Mouse (Mus musculus) limb, embryonic 14.5 days (tissue): ENCODE data around the gene Rara. TPM values are rescaled to one million over a fixed set of nuclear protein-coding genes. Genes with fewer than 3 reads are reported as not detected.

ENCODE experiments used
- ATAC-seq: fragments of 200-750 bp; cut with Nextera tagmentation; 2 replicates; pipeline ENCODE4 v1.8.0; 2017; ENCODE audit warnings: low read depth, moderate number of reproducible peaks, moderate TSS enrichment; ENCODE audit not compliant: low FRiP score
- DNase-seq: peaks from one replicate; pipeline ENCODE4 v3.0.0-alpha.2; 2015; ENCODE audit warnings: low spot score
- H3K27ac ChIP-seq: fragments of 300-500 bp; sonication (generic); replicated peaks from 2 replicates; pipeline ENCODE4 v1.5.1; 2014; ENCODE audit warnings: low read depth, mild to moderate bottlenecking, low read length, moderate library complexity, mixed read lengths
- H3K27me3 ChIP-seq: fragments of 300-500 bp; sonication (generic); 2 replicates; pipeline ENCODE4 v1.6.1; 2014; ENCODE audit warnings: low read length, mixed read lengths; ENCODE audit not compliant: control insufficient read depth, insufficient read depth
- H3K36me3 ChIP-seq: fragments of 300-500 bp; sonication (generic); 2 replicates; pipeline ENCODE4 v1.6.1; 2014; ENCODE audit warnings: mild to moderate bottlenecking, low read length, moderate library complexity, mixed read lengths; ENCODE audit not compliant: control insufficient read depth, insufficient read depth
- H3K4me1 ChIP-seq: fragments of 300-500 bp; sonication (generic); 2 replicates; pipeline ENCODE4 v1.6.1; 2014; ENCODE audit warnings: antibody characterized with exemption, low read length, mixed read lengths; ENCODE audit not compliant: control insufficient read depth, insufficient read depth
- H3K4me2 ChIP-seq: fragments of 300-500 bp; sonication (generic); replicated peaks from 2 replicates; pipeline ENCODE4 v1.6.1; 2014; ENCODE audit warnings: low read depth, mild to moderate bottlenecking, low read length, moderate library complexity; ENCODE audit not compliant: severe bottlenecking
- H3K4me3 ChIP-seq: fragments of 300-500 bp; sonication (generic); replicated peaks from 2 replicates; pipeline ENCODE4 v1.5.1; 2014; ENCODE audit warnings: low read length
- H3K9ac ChIP-seq: fragments of 300-500 bp; sonication (generic); 2 replicates; pipeline ENCODE4 v1.6.1; 2014; ENCODE audit warnings: mild to moderate bottlenecking, low read depth, low read length, moderate library complexity; ENCODE audit not compliant: severe bottlenecking
- H3K9me3 ChIP-seq: fragments of 300-500 bp; sonication (generic); 2 replicates; pipeline ENCODE4 v1.6.1; 2016; ENCODE audit warnings: low read length; ENCODE audit not compliant: control insufficient read depth
- POLR2A ChIP-seq: fragments of 200-500 bp; IDR thresholded peaks from 2 replicates; pipeline ENCODE4 v1.8.0; 2012; ENCODE audit warnings: inconsistent platforms, mild to moderate bottlenecking, moderate library complexity, borderline replicate concordance; ENCODE audit not compliant: insufficient read depth, insufficient read length; ENCODE audit errors: extremely low read depth
- WGBS: fragments of 180-500 bp; shearing (Covaris S2); extraction: QIAGEN DNeasy Blood & Tissue Kit; methylation state at CpG from one replicate; pipeline ENCODE4 v1.1.7; 2014; 5-methylcytosine and 5-hydroxymethylcytosine counted together
- polyA plus RNA-seq, 2 experiments: library from polyadenylated mRNA; depleted of rRNA in 1 of 2; stranded (reverse) in 1 of 2; unstranded in 1 of 2; fragments of >200 nt; fragmentation: Nextera tagmentation in 1 of 2; extraction: Ambion mirVana in 1 of 2; gene quantifications; 2 replicates each; pipeline versions ENCODE4 v1.2.1 to v1.2.3; 2012 to 2014

Gene Rara
- polyA plus RNA-seq, 2 experiments = 39.8 to 52.4 TPM

GRCm38 (mm10) chr11:98968079-98968478 is 40.5 kb downstream of the Rara start:
- Histone ChIP-seq H3K9ac (no peak overlapping the region), H3K4me2 (0 out of 2 replicates have a peak overlapping the region, but pooled peaks have one; percentile 2), H3K9me3 (no peaks in the 10 kb centered on the region), H3K36me3 (peaks cover 67% of the 10 kb centered on the region), H3K4me3 (no peak overlapping the region), H3K27me3 (no peaks in the 10 kb centered on the region), H3K4me1 (peaks cover 81% of the 10 kb centered on the region), H3K27ac (no peak overlapping the region)
- DNase-seq (no peak), ATAC-seq (no peak)
- WGBS = 54% methylated on average over 15 of the region's 16 CpGs
- TF ChIP-seq POLR2A = no peak

DNA sequence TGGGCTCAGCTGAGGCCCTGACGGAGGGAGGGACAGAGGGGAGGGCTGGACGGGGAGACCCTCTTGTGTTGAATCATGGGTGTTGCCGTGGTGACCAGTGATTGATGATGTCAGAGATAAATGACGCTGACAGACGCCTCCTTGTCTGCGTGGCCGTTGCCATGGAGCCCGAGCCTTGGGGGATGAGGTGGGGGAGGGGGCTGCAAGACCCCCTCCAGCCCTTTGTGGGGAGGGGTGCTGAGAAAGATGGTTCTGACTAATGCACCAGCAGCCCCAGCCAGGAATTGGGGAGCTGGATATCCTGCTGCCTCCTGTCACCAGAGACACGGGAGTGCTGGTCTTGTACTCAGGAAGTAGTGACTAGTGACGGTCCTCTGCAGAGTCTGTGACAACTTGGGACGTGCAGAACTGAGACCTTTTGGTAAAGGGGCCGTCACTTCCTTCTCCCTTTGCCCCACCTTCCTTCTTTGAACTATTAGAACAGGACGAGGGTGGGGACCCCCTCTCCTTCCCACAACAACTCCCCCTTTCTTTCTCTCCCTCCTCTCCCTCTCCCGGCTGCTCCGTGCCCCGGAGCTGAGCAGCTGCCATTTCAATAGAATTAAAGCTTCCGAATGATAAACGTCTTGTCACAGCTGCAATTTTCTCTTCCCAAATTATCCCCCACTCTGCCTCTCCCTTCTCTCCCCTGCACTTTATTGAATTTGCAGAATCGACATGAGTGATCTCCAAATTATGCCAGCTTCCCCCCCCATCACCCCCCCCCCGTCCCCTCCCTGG is 41.3 kb downstream of the Rara start:
- no peak for TF ChIP-seq POLR2A
- Histone ChIP-seq H3K27ac (no peak overlapping the region), H3K27me3 (no peaks in the 10 kb centered on the region), H3K36me3 (peaks cover 75% of the 10 kb centered on the region), H3K9ac (0 out of 2 replicates have a peak overlapping the region, but pooled peaks have one; percentile 21), H3K4me1 (peaks cover 77% of the 10 kb centered on the region), H3K9me3 (no peaks in the 10 kb centered on the region), H3K4me2 (0 out of 2 replicates have a peak overlapping the region, but pooled peaks have one; percentile 7), H3K4me3 (no peak overlapping the region)
- DNase-seq (no peak), ATAC-seq (no peak)
- 9% methylated on average over 19 of the region's 20 CpGs for WGBS

DNA sequence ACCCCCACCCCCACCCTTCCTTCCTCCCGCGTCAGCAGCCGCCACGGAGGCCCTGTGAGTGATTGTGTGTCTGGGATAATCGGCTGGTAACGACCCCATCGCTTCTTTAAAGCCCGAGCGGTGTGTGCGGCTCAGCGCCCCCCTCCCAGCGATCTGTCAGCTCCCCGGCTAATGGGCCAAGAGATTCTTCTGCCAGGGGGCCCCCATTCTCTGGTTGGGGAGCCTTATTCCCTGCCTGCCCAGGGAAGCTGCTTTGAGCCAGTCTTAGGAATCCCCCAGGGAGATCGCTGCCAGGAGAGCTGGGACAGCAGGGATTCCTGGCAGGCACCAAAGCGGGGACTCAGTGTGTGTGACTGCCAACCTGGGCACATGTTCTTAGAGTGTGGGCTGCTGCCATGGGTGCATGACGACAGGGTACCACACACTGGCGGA is 41.9 kb downstream of the Rara start:
- TF ChIP-seq POLR2A = no peak
- Histone ChIP-seq H3K36me3 (peaks cover 81% of the 10 kb centered on the region), H3K27ac (0 out of 2 replicates have a peak overlapping the region, but pooled peaks have one; percentile 38), H3K9ac (0 out of 2 replicates have a peak overlapping the region, but pooled peaks have one; percentile 21), H3K27me3 (no peaks in the 10 kb centered on the region), H3K4me2 (0 out of 2 replicates have a peak overlapping the region, but pooled peaks have one; percentile 7), H3K9me3 (no peaks in the 10 kb centered on the region), H3K4me1 (peaks cover 71% of the 10 kb centered on the region), H3K4me3 (no peak overlapping the region)
- 21% methylated on average over 17 of the region's 17 CpGs for WGBS
- ATAC-seq (no peak), DNase-seq (no peak)

DNA sequence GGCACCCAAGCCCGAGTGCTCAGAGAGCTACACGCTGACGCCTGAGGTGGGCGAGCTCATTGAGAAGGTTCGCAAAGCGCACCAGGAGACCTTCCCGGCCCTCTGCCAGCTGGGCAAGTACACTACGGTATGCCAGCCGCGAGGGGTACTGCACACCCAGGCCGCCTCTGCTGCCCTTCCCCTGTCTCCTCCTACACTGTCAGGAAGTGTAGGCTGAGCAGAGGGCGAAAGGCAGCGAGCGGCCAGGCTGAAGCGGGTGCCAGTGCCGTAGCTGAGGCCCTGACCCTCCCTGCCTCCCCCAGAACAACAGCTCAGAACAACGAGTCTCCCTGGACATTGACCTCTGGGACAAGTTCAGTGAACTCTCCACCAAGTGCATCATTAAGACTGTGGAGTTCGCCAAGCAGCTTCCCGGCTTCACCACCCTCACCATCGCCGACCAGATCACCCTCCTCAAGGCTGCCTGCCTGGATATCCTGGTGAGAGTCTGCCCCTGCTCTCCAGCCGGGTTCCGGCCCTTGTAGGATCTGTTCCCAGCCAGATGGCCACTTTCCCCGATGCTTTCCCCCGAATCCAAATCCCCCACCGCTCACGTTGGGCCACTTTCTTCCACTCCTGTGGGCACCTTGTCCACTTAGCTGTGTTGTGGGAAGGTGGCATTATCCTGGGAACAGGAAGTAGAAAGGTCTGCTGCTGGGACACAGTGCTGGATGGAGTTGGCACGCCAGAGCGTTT is 42.7 kb downstream of the Rara start:
- H3K4me2 ChIP-seq = no peak overlapping the region
- no peak overlapping the region for H3K27ac ChIP-seq
- H3K4me3 ChIP-seq = no peak overlapping the region
- WGBS = 75% methylated on average over 29 of the region's 29 CpGs
- H3K9me3 ChIP-seq = no peaks in the 10 kb centered on the region
- TF ChIP-seq POLR2A = no peak
- H3K9ac ChIP-seq = no peak overlapping the region
- ATAC-seq (no peak), DNase-seq (no peak)
- H3K36me3 ChIP-seq = peaks cover 89% of the 10 kb centered on the region
- peaks cover 62% of the 10 kb centered on the region for H3K4me1 ChIP-seq
- no peaks in the 10 kb centered on the region for H3K27me3 ChIP-seq

DNA sequence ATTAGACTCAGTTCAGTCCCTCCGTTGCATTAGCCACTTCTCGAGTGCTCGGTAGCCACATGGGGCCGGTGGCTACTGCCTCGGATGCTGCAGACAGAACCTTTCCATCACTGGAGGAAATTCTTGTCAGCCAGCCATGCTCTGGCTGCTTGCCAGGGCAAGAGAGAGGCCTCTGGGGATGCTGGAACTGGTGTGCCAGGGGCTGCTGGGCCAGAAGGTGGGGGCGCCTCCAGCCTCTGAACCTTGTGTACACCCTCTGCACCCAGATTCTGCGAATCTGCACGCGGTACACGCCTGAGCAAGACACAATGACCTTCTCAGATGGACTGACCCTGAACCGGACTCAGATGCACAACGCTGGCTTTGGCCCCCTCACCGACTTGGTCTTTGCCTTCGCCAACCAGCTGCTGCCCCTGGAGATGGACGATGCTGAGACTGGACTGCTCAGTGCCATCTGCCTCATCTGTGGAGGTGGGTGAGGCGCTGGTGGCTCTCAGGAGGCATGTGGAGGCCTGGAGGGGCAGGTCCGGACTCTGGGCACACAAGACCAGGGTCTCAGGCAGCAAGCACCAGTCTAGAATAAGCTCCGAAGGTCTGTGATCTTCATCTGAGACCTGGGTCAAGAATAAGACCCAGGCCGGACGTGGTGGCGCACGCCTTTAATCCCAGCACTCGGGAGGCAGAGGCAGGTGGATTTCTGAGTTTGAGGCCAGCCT is 43.9 kb downstream of the Rara start:
- peaks cover 85% of the 10 kb centered on the region for H3K36me3 ChIP-seq
- no peak overlapping the region for H3K4me3 ChIP-seq
- no peaks in the 10 kb centered on the region for H3K9me3 ChIP-seq
- H3K4me1 ChIP-seq = peaks cover 51% of the 10 kb centered on the region
- no peak overlapping the region for H3K4me2 ChIP-seq
- 0 out of 2 replicates have a peak overlapping the region, but pooled peaks have one; percentile 19 for H3K27ac ChIP-seq
- ATAC-seq (no peak), DNase-seq (no peak)
- WGBS = 74% methylated on average over 23 of the region's 23 CpGs
- 0 out of 2 replicates have a peak overlapping the region, but pooled peaks have one; percentile 7 for H3K9ac ChIP-seq
- no peak for TF ChIP-seq POLR2A
- H3K27me3 ChIP-seq = no peaks in the 10 kb centered on the region
